Mouse (Mus musculus) cerebellum, postnatal 4 days (tissue): Measurements from ENCODE around the gene Cox7a2.

Experiments used
- DNase-seq, 2 experiments: peaks; one replicate each; pipeline ENCODE4 v3.0.0; 2022; ENCODE audit warnings: low spot score in 2 of 2, mixed read lengths in 1 of 2

Cox7a2 gene

DNA sequence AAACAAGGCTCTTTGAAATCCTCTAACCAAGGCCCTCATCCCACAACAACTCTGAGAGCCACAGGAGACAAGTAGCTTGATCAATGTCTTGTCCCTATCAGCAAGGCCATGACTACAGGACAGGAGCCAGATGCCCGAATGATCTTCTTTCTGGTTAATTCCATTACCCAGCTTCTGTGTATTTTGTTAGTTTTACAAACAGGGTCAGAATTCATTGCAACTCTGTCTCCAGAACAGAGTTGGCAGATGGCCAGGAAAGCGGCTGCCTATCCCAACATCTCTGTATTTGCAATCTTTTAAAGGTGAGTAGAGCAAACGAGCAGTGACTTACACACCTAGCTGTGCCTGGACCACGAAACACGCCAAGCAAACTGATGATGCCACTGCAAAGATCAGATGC lies 29.4 kb downstream of the Cox7a2 start:
- DNase-seq, result no peak

DNA sequence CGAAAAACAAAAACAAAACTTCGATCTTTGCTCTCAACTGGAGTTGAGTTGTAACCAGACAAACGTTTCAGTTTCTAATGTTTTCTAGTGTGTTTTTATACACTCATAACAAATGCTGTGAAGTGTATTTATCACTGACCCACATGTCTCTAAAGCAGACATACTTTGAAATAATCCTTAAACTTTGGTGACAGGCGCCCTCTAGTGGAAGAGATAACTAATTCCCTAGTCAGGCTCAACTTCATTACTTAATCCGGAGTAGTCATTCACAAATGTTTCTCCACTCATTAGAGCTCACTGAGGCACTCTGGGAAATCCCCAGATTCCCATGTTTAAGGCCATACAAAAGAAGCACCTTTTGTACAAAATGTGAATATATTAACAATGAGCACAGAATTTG lies 36.6 kb downstream of the Cox7a2 start:
- peak in 1 of 2 experiments; percentile 15 for DNase-seq

DNA sequence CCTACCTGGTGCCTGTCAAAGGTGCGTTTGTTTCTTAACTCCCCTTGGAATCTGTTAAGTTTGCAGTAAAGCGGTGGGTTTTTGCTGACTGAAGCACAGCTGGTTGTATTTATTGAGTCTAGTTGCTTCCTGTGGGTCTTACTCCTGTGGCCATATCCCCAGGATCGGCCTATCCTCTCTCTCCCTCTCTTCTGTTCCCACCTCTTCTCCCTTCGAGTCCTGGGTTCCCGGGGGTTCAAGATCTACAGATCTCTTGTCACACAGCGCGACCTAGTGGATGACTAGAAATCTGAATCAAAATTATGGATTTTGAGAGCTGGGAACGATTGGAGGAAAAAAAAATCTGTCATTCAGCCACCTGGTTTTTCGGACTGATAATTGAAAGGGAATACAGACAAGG lies 38.6 kb downstream of the Cox7a2 start:
- DNase-seq, result peak in 1 of 2 experiments; percentile 64

- DNase-seq, result no peak
Measured at GRCm38 (mm10) chr9:79720143-79720542, 39.5 kb downstream of the Cox7a2 start.

DNA sequence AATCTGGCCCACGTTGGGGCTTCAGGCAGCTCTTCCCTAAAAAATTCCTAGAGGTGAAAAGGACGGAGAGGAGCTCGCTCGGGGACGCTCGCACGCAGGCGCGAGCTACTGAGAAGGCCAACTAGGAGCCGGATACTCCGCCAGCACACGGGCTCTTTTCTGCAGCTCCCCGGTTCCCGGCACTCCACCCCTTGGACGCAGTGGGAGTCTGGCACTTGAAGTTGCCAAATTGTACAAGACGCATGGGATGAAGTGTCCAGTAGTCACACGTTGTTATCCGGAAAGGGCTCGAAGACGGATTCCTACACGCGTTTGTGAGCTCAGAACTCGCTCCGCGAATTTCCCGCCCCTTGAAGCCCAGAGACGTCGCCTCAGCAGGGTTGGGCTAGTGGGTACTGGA lies 40.2 kb downstream of the Cox7a2 start:
- DNase-seq, result peak in 1 of 2 experiments; percentile 18

- peak in 1 of 2 experiments; percentile 41 for DNase-seq
Measured at GRCm38 (mm10) chr9:79718481-79719370, 41.0 kb downstream of the Cox7a2 start, which contains the start of gene Col12a1. TSS of gene Col12a1 (minus strand) at chr9:79718831.

DNA sequence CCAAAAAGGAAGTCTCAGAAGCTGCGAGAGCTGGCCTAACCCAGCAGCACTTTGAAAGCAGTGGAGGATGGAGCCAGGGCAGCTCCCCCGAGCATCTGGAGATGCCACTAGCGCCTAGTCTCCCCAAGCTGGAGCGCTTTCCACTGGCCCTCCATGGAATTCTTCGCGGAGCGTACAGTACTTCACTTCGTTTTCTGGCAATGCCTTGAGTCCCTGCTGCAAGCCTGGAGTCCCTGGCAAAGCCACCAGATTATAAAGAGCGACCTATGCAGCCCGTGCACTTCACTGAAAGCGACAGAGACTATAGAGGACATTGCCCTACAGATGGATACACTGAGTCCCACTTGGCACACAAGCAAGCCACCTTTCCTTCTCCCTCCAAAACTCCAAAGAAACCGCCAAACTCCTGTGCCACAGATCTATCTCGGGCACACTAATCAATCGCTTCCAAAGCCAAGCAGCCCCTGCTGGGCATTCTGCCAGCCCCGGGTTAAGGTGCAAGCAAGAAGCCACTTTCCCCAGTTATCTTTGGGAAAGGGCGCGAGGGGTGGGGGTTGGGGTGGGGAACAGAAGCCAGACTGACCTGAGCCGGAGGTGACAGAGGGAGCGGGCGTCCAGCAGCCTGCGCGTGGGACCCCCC lies 41.7 kb downstream of the Cox7a2 start:
- DNase-seq, result peak in 1 of 2 experiments; percentile 9

DNA sequence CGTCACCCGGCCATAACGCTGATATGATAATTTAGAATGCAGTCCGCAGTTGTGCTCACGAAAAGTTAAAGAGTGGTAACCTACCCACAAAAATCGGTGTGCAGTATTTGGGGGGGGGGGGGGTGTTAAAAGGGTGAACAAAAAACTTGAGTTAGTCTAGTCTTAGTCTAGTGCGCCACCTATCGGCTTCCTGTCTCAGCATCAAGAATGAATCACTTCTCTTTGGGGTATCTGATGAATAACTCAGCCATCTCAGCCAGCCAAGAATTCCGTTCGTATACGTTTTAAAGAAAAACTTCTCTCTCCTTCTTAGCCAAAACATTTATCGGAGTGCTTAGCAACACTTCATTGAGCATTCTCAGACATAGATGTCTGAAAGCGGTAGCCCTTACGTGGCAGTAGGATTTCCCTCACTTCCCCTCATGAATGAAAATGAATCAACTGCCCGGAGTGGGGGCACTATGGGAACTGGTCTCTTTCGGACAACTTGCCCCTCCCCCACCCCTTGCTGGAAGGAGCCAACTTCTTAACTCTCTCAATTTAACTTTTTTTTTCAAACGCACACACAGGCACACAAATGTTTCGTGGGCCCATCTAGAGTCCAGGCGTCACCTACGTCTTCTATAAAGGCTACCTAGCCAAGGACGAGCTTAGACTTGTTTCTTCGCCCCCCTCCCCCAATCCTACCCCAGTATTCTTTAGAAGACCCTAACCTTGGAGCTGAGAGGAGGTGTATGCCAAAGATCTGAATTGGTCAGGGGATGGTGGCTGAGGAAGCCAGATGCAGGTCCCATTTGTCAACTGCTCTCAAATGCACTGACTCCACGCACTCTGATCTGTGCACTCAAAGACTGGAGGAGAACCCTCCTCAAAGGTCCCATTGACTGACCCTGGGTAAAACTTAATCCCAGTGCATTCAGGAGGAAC lies 42.5 kb downstream of the Cox7a2 start:
- peak; percentile 57 to 79 for DNase-seq

GRCm38 (mm10) chr9:79716496-79716895 lies 43.2 kb downstream of the Cox7a2 start:
- DNase-seq, result peak in 1 of 2 experiments; percentile 11

DNA sequence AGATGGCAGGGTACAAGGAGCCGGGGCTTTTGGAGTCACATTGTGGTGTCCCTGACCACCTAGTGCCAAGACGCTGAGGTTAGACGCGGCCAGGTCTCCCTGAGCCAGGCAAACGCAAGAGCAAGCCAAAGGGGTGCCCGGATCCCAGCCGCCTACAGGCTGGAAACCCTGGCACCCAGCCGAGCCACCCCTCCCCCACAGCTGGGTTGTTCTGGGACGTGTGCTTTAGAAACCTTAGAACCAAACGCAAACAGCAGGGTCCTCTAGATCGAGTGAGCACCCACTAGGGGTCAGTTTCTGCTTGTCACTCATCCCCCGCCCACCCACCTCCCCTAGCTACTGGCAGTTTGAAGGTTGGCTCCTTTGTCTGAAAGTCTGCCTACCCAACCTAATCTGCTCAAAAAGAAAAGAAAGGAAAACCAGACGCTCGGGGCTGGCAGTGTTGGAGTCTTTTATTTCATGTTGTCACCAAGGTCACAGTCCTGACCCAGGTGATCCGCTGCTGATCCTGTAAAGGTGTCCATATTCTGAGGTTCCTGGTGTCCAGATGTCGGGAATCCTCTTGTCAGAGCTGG lies 45.1 kb downstream of the Cox7a2 start:
- peak; percentile 56 to 79 for DNase-seq
